Mouse (Mus musculus) cerebellum, adult 11-12 months (tissue): Measurements from ENCODE around the gene Pik3ca.

Source experiments
- DNase-seq: peaks from one replicate; pipeline ENCODE4 v3.0.0; 2022

Pik3ca gene

DNA sequence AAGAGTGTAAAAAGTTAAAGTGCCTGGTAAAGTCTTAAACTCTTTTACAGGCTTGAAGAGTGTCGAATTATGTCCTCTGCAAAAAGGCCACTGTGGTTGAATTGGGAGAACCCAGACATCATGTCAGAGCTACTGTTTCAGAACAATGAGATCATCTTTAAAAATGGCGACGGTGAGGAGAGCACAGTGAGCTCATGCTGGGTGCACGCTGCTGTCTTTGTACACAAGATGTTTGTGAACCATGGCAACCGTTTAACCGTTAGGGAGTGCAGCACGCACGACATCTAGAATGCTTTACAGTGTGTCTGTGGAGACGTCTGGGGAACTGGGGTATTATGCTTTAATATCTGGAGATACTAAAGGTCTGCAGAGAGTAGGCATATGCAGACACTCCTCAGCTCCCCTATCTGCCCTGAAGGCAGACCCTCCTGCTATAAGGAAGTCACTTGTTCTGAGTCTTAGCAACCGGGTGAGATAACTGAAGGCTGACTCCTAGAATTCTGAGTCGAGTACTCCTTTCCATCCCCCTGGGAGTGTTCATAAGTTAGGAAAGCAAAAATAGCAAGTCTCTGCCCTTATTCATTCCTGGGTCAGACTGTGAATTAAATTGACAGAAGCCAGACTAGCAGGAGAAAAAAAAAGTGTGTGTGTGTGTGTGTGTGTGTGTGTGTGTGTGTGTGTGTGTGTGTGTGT, 57.0 kb downstream of the Pik3ca start:
- no peak for DNase-seq

DNA sequence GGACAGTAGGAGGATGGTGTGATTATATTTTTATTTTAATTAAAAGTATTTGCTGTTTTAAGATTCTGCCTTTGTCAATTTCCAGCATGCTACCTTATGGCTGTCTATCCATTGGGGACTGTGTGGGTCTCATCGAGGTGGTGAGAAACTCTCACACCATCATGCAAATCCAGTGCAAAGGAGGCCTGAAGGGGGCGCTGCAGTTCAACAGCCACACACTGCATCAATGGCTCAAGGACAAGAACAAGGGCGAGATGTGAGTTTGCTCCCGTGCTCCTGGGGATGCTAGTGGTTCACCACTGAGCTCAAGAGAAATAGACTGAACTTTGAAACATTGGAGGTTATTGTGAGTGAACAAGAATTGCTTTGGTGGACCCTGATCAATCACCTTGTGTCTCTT, 62.3 kb downstream of the Pik3ca start:
- no peak for DNase-seq

DNA sequence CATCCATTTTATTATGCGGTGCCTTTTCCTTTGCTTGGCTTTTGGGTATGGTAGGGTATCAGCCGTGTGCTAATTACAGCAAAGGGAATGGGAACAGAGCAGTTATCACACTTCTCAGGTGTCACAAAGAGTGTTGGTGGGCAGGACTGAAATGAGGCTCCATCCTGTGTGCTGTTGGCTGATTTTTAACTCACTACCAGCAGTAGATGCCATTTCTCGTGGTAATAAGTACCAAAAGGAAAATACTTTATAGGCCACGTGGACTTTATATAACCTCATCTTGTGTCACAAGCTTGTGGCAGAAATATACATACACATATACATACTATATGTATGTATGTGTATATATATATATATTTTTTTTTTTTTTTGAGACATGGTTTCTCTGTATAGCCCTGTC, 69.8 kb downstream of the Pik3ca start:
- DNase-seq: no peak

DNA sequence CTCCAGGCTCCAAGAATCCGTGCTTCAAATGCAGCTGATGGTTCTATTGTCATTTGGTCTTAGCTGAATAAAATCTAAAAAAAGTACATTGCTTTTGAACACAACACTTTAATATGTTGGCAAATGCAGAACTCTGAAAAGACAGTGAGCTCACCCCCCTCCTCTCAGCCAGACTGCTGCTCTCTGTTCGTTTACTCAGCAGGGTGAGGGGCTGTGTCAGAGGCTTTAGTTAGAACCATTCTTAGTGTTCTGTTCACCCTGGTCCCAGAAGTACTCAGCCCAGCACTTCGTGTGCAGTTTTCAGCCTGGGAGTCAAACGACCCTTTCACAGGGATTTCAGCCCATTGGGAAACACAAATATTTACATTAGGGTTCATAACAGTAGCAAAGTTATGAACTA, 70.9 kb downstream of the Pik3ca start:
- no peak for DNase-seq

DNA sequence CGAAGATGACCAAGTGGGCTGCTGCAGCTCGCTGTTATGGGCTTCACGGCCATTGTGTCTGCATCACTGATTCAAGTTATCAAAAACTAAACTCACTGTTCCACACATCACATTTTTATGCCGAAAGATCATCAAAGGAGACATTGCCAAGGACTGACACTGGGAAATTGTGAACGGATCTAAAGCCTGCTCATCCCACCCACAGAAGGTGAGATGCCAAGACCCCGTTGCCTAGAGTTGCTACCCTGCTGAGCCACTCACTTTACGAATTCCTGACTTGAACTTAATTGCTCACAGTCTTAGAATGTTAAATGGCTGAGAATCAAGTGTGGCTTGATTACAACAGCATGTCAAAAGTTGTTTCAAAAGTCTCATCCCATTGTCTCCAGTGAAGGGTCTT, 73.0 kb downstream of the Pik3ca start:
- no peak for DNase-seq

DNA sequence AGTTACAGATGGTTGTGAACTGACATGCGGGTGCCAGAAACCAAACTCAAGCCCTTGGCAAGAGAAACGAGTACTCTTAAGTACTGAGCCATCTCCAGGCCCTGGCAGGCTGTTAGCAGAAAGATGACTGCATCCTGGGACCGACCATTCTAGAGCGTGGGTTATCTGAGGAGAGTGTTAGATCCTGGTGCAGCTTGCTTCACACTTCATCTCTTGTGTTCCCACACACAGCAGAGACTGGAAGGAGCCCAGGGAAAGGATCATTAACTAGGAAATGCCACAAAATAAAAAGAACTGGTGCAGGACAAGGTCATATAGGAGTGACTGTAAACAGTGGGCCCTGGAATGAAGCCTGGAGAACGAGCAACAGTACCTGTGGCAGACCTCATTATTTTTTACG, 73.6 kb downstream of the Pik3ca start:
- DNase-seq: no peak

DNA sequence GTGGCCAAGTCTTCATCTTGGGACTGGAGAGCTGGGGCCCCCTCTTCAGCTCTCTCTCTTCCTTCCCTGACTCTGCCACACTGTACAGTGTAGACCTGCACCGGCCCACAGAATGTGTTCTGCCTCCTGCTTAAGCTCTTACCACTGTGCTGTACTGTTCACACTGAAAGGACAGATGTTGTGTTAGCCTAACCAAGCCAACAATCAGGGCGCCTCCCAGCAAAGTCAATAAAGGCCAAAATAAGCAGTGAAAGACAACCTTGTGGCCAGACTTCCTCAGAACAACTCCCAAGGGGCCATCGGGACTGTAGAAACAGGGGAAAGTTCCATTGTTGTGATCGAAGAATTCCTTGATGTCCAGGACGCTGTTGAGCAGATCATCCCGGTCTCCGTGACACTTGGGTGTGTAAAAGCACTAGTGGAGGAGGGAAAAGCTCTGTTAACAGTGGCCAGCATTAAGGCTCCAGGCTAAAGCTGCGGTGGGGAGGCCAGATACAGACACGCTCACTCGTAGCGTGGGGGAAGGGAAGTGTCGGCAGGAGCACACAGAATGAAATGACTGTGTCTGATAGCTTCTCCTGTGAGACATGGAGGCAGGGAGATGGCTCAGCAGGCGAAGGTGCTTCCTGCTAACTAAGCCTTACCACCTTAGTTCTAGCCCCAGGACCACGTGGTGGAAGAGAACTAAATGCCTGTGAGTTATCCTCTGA, 74.9 kb downstream of the Pik3ca start:
- DNase-seq: no peak

DNA sequence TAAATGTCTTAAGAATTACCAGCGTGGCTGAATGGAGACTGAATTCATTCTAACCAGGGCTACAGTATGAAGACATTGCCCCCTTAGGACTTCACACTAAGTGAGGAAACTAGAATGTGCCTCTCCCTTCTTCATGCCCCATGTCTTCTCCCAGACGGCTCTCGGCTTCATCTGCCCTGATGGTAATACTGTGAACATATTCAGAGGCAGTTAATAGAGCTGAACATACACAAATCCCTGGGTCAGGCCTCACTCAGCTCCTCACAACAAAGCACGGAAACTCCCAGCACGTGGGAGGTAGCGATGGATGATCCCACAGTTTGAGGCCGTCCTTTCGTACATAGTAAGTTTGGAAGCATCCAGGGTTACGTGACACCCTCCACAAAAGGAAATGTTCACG, 75.7 kb downstream of the Pik3ca start:
- no peak for DNase-seq

DNA sequence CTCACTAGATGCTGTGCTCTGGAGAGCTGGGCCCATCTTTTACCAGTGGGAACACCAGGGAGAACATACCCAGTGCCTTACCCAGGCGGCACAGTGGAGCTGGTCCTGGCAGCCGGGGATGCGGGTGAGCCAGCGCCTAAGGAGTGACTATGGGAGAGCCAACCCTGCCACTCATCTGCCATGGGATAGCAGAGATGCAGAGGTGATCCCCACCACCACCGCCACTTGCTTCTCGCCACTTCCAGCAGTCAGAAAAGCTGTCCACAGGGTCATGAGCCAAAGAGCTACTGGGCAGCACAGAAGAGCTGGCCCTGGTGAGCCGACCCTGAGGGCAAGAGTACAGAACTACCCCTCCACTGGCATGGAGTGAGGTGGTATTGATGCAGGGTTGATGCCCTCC, 82.5 kb downstream of the Pik3ca start:
- no peak for DNase-seq

DNA sequence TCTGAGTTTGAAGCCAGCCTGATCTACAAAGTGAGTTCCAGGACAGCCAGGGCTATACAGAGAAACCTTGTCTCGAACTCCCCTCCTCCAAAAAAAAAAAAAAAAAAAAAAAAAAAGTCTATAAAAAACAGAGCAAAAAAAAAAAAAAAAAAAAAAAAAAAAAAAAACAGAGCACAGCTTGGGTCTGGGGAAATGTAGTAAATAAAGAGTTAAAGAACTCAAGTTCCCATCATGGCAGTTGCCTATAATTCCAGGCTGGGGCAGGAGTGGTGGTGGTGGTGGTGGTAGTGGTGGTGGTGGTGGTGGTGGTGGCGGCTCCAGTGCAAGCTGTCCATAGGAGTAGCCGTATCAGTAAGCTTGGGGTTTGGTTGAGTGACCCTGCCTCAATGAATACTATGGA, 85.6 kb downstream of the Pik3ca start:
- no peak for DNase-seq

DNA sequence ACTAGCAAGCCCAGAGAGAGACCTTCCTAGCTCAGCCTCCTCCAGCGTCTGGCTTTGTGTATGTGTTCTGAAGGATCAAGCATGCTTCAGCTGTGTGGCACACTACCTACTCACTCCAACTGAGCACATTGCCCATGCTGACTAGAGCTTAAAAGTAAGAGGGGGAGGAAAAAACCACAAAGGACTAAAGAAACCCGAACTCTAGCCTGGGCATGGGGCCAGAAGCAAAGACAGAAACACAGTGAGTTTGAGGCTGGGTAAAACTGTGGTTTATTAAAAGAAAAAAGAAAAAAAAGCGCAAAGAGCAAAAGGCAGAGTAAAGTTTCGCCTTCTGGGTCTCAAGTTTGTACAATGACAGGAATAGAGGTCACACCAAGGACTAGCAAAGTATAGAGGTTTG, 89.1 kb downstream of the Pik3ca start:
- DNase-seq: no peak

DNA sequence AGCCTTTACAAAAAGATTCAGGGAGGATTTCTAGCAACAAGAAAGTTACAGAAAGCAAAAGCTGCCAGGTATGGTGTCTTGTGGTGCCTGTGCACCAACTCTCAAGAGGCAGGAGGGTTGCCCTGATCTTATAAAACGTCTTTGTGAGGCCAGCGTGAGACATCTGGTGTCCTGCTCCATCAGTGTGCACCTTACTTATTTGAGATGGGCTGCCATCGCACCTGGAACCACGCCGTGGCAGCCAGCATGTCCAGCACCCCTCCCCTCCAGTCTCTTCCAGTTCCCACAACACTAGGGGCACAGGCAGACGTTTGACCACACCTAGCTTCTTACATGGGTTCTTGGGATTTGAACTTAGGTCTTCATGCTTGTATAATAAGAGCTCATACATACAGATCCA, 90.7 kb downstream of the Pik3ca start:
- no peak for DNase-seq

DNA sequence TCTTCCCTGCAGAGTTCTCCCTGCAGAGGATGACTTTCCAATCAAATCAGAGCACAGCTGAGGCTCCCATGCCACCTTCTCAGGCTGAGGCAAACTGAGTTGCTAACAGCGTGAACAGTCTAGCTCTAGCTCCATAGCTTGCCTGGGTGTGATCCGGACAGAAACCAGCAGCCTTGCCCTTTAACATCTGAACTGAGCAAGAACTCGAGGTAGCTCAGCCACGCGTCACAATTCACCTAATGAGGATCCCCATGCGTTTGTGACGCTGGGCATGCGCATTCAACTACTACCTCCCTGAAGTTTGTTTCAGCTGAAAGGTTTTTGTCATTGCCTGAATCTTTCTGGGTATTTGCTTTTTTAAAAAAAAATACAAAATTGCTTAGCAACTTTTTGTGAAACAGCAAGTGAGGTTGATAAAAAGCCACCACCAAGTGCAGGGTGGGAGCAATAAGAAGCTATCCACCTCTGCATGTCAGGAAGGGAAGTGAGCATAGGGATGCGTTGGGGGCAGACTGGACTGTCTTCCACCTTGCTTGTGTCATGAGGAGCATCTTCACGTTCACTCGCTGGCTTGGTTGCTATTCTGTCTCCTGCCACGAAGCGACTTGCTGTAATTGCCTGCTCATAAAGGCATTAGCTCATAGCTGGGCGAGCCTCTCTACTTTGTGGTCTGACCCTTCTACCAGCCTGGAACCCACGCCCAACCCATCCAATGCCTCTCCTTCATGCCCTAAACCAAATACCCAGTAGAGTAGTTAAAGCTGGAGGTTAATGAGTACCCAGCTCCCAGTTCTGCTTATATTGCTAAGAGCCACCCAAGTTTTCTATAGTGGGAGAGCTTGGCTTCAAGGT, 92.8 kb downstream of the Pik3ca start:
- no peak for DNase-seq

DNA sequence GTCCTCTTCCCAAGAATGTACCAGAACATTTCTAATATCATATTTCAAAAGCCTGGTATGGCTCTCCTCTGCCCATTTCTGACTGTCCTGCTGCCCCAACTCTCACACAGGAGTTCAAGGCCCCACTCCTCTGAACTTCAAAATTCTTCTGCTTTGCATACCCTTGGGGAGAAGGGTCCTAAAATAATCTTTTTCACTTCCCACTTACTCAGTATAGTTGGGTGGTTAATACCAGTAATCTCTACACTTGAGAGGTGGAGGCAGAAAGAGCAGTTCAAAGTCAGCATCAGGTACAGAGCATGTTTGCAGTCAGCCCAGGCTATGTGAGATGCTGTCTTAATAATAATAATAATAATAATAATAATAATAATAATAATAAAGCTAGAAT, 93.5 kb downstream of the Pik3ca start:
- no peak for DNase-seq

DNA sequence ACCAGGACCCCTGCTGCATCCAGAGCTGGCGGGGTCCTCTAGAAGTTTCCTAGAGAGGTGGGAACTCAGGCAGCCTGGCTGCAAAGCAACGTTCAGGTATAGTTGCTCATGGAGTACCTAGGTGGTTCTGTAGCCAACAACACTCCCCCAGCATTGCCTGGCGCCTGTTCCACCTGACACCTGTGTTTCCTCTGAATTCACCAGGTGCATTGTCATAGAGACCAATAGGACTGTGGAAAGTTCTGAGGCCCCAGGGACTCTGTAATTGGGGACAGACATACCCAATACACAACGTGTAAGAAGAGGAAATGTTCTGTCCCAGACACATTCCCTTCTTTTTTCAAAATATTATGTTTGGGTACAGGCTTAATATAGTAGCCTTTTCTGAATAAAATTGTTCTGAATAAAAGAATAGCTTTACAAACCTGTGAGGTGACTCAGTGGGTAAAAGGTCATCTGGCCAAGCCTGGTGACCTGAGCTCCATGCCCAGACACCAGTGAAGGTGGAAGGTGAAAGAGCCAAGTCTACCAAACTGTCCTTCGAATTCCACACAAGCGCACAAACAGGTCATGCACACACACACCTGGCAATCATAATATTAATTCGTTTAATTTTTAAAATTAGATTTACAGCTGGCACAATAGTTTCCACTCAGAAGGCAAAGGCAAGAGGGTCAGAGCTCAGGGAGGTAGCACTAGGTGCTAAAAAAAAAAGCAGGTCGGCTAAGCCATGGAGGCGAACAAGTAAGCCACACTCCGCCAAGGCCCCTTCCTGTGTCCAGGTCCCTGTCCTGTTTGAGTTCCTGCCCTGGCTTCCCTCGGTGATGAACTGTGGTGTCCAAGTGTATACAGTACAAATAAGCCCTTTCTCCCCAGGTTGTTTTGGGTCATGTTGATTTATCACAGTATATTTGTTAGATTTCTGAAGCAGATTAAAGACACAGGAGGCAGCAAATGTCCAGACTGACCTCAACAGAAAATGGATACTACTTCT, 94.9 kb downstream of the Pik3ca start, which contains the start of gene Kcnmb3:
Kcnmb3 (minus strand) TSS at position 135 of the 994 bp plus-strand sequence.
- no peak for DNase-seq

DNA sequence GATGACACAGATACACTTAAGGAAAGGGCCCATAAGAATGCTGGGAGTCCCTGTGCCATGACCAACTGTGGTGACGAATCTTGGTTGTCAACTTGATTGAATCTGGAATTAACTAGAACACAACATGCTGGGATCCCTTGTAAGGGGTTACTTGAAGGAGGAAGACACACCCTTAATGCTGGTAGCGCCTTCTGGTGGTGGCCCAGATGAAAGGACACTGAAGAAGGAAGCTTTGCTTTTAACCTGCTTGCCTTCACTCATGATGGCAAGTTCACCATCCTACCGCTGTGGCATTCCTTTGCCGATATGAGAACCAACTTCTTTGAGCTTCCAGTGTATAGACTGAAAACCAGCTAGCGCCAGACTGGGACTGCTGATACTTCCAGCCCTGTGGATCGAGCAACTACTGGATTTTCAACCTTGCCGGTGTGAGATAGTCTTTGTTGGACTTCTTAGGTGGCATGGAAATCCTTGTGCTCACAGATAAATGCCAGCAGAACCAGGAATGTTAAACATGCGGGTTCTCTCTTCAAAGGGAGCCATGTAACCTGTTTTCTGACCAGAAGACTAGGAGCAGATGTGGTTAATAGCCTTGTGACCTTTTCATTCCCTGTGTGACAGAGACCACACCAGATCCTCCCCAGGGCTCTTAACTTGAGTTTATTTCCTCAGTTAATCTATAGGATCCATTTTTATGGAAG, 97.1 kb downstream of the Pik3ca start:
- DNase-seq: no peak

DNA sequence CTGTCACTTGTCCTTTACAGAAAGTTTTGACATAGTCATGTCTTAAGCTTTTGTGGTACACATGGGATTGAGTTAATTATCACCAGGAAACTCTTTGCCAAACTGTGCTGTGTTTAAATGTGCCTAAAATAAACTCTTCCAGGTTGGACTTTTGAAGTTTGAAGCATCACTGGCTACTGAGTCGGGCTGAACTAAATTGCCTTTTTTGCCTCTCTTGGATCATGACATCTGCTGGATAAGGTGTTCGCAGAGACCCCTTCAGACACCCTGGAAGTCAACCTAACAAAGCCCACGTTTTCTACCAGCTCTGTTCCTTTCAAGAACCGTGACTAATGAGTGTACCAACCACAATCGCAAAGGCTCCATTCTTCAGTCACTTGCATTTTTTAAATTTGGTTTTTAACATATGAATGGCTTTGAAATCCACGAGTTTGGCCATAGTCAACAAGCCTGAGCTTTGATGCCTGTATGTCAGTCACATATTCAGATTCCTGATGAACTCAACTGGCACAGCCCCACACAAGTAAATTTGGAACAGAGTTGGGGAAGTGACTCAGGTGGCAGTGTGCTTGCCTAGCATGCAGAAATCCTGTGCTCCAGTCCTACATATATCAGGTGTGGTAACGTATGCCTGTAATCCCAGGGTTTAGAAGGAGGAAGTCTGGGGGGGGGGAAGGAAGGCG, 97.8 kb downstream of the Pik3ca start:
- DNase-seq: no peak

DNA sequence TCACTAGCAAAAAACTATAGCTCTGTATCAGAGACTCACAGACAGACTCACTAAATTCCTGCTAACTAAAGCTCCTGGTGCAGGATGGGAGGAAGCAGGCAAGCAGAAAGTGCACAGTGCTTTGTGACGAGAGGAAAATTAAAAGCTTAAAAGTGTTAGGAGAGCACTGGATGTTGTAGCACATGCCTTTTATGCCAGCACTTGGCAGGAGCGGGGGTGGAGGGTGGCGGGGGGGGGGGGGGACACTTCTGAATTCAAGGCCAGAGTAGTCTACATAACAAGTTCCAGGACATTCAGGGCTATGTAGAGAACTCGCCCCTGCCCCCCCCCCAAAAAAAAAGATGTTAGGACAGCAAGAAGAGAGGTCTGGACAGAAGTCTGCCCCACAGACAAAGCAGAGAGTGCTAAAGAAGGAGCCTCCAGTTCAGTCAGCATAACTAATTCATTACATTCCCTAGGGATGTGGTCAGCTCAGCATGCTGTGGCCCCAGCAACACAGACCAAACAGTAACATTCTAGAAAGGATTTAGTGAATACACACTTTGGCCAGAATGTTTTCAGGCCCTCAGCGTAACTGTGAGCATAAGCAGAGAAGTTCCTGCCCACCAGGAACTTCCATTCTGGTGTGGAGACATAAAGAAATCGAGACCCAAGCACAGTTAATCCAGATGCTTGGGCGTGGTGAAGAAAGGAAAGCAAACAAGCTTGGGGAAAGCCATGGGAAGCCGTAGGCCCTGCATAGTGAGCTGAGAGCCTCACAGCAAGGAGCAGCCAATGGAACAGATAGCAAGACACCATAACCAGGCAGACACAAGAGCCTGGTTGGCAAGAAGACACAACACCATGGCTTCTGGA, 98.6 kb downstream of the Pik3ca start:
- no peak for DNase-seq

DNA sequence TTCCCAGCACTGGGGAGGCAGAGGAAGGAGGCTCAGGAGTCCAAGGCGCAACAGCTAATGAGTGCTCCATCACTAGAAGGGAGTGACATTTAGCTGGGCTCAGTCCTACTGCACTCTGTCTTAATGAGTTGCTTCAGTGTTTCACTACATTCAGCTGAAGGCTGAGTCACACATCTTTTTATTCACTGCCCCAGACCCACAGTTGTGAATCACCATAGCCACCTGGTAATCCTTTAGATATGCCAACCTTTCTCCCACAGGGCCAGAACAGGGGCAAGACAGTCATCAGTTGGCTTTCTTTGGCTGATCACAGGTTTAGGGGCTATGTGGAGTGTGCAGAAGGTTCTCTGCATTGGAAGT, 99.2 kb downstream of the Pik3ca start:
- DNase-seq: no peak

DNA sequence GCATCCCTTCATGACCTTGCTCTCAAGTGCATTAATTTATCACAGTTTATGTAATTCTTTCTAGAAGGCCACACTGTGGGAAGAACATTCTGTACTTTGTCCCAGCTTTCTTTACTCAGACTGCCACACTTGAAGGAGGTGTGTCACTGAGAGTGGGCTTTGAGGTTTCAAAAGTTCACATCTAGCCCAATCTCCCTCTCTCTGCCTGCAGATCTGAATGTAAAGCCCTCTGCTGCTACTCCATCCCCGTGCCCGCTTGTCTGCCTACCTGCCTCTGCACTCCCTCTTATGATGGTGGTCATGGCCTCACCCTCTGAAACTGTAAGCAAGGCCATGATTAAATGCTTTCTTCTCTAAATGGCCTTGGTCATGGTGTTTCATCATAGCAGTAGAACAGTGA, 102.9 kb downstream of the Pik3ca start:
- no peak for DNase-seq
